Mouse (Mus musculus) heart, embryonic 13.5 days (tissue): ENCODE measurements around the gene Btbd7. TPM values are rescaled to one million over a fixed set of nuclear protein-coding genes. Genes with fewer than 3 reads are reported as not detected.
A peak's percentile ranks its signal among the peaks of the same experiment; 100 is the strongest.

Experiments
- ATAC-seq: fragments of 200-750 bp; cut with Nextera tagmentation; 2 replicates; pipeline ENCODE4 v1.8.0; 2017; ENCODE audit warnings: moderate TSS enrichment; ENCODE audit not compliant: insufficient number of reproducible peaks, low FRiP score, low TSS enrichment; ENCODE audit errors: extremely low read depth
- H3K27ac ChIP-seq: fragments of 300-500 bp; sonication (generic); replicated peaks from 2 replicates; pipeline ENCODE4 v1.5.1; 2015; ENCODE audit warnings: moderate library complexity, mild to moderate bottlenecking, inconsistent platforms
- H3K27me3 ChIP-seq: fragments of 300-500 bp; sonication (generic); replicated peaks from 2 replicates; pipeline ENCODE4 v1.6.1; 2015; ENCODE audit warnings: mild to moderate bottlenecking, inconsistent platforms
- H3K36me3 ChIP-seq: fragments of 300-500 bp; sonication (generic); 2 replicates; pipeline ENCODE4 v1.6.1; 2015; ENCODE audit warnings: mild to moderate bottlenecking, inconsistent platforms
- H3K4me1 ChIP-seq: fragments of 300-500 bp; sonication (generic); 2 replicates; pipeline ENCODE4 v1.6.1; 2015; ENCODE audit warnings: inconsistent platforms
- H3K4me2 ChIP-seq: fragments of 300-500 bp; sonication (generic); 2 replicates; pipeline ENCODE4 v1.6.1; 2015; ENCODE audit warnings: inconsistent platforms, mild to moderate bottlenecking, moderate library complexity
- H3K4me3 ChIP-seq: fragments of 300-500 bp; sonication (generic); 2 replicates; pipeline ENCODE4 v1.5.1; 2015; ENCODE audit warnings: moderate library complexity, mild to moderate bottlenecking, inconsistent platforms
- H3K9ac ChIP-seq: fragments of 300-500 bp; sonication (generic); 2 replicates; pipeline ENCODE4 v1.6.1; 2015; ENCODE audit warnings: inconsistent platforms, mild to moderate bottlenecking, moderate library complexity
- H3K9me3 ChIP-seq: fragments of 300-500 bp; sonication (generic); 2 replicates; pipeline ENCODE4 v1.6.1; 2016; ENCODE audit warnings: inconsistent platforms
- WGBS: fragments of 180-500 bp; shearing (Covaris S2); methylation state at CpG from one replicate; pipeline ENCODE4 v1.1.7; 2015; ENCODE audit warnings: mixed read lengths; 5-methylcytosine and 5-hydroxymethylcytosine counted together
- polyA plus RNA-seq: library from polyadenylated mRNA; unstranded; fragments of >200 nt; fragmentation: Nextera tagmentation; extraction: Ambion mirVana; gene quantifications from 2 replicates; pipeline ENCODE4 v1.2.1, GENCODE M21; 2015

The Btbd7 gene
- polyA plus RNA-seq, 1 experiment from 2014 or later = 11.7 TPM

DNA sequence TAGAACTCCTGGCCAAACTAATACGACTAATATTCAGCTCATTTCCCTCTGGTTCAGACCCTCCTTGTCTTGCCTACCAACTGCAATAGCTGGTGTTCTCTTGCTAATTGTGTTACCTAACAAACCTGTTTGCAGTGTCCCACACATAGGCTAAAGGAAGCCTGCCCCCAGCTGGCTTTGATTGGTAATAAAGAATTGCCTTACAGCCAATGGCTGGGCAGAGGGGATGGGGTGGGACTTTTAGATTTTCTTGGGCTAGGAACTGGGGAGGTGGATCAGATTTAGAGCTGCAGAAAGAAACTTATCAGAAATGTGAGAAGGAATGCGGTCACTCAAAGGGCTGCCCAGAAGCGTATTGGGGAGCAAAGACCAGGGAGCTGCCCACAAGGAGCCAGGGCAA is 98.8 kb downstream of the Btbd7 start:
- no peak overlapping the region for H3K9ac ChIP-seq
- peaks cover 59% of the 10 kb centered on the region for H3K36me3 ChIP-seq
- 31% methylated on average over 3 of the region's 3 CpGs for WGBS
- H3K4me3 ChIP-seq = no peak overlapping the region
- 0 out of 2 replicates have a peak overlapping the region, but pooled peaks have one; percentile 9 for H3K27ac ChIP-seq
- no peaks in the 10 kb centered on the region for H3K9me3 ChIP-seq
- ATAC-seq = no peak; the same call in 1 of the 2 replicates
- no peak overlapping the region for H3K4me2 ChIP-seq
- H3K4me1 ChIP-seq = peaks cover 10% of the 10 kb centered on the region
- no peaks in the 10 kb centered on the region for H3K27me3 ChIP-seq

DNA sequence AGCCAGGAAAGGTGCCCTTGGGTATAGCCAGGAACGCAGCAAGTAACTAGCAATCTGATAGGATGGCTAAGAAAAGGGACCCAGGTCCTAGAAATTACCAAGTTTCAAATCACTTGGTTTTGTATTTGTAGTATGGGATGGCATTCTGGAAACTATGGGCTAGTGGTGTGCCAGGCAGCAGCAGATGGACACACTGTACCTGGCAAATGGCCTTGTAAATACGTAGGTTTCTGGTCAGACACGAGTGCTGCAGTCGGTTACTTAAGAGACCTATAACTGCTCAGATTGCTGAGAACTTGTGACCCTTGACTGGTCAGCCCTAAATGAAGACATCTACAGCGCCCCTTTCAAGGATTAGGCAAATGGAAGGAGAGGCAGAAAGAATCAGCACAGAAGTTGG is 100.1 kb downstream of the Btbd7 start:
- Histone ChIP-seq H3K4me1 (peaks cover 10% of the 10 kb centered on the region), H3K36me3 (peaks cover 57% of the 10 kb centered on the region)
- 88% methylated on average over 5 of the region's 5 CpGs for WGBS

GRCm38 (mm10) chr12:102776035-102776434 is 102.2 kb downstream of the Btbd7 start:
- ATAC-seq = no peak
- Histone ChIP-seq H3K4me2 (no peak overlapping the region), H3K9me3 (no peaks in the 10 kb centered on the region), H3K27ac (no peak overlapping the region), H3K27me3 (no peaks in the 10 kb centered on the region), H3K4me3 (no peak overlapping the region), H3K9ac (no peak overlapping the region), H3K4me1 (peaks cover 10% of the 10 kb centered on the region), H3K36me3 (peaks cover 66% of the 10 kb centered on the region)
- 86% methylated on average over 14 of the region's 14 CpGs for WGBS

More for the DNA sequence above, 100.1 kb downstream of the Btbd7 start:
- no peak overlapping the region for H3K9ac ChIP-seq
- no peak for ATAC-seq
- H3K4me2 ChIP-seq = no peak overlapping the region
- no peak overlapping the region for H3K27ac ChIP-seq
- H3K4me3 ChIP-seq = no peak overlapping the region
- H3K9me3 ChIP-seq = no peaks in the 10 kb centered on the region
- no peaks in the 10 kb centered on the region for H3K27me3 ChIP-seq

- 89% methylated on average over 5 of the region's 5 CpGs for WGBS
Measured at GRCm38 (mm10) chr12:102772676-102773075, 105.6 kb downstream of the Btbd7 start.

GRCm38 (mm10) chr12:102771601-102772000 is 106.7 kb downstream of the Btbd7 start:
- Histone ChIP-seq H3K4me1 (no peaks in the 10 kb centered on the region), H3K27ac (no peak overlapping the region), H3K36me3 (peaks cover 96% of the 10 kb centered on the region), H3K27me3 (no peaks in the 10 kb centered on the region), H3K4me3 (no peak overlapping the region), H3K4me2 (no peak overlapping the region), H3K9ac (no peak overlapping the region), H3K9me3 (no peaks in the 10 kb centered on the region)
- ATAC-seq = no peak
- 91% methylated on average over 8 of the region's 8 CpGs for WGBS

More at GRCm38 (mm10) chr12:102772676-102773075, 105.6 kb downstream of the Btbd7 start:
- no peaks in the 10 kb centered on the region for H3K9me3 ChIP-seq
- no peaks in the 10 kb centered on the region for H3K27me3 ChIP-seq
- ATAC-seq = no peak
- peaks cover 96% of the 10 kb centered on the region for H3K36me3 ChIP-seq
- H3K27ac ChIP-seq = no peak overlapping the region
- H3K4me2 ChIP-seq = no peak overlapping the region
- H3K9ac ChIP-seq = no peak overlapping the region
- no peak overlapping the region for H3K4me3 ChIP-seq
- H3K4me1 ChIP-seq = no peaks in the 10 kb centered on the region

DNA sequence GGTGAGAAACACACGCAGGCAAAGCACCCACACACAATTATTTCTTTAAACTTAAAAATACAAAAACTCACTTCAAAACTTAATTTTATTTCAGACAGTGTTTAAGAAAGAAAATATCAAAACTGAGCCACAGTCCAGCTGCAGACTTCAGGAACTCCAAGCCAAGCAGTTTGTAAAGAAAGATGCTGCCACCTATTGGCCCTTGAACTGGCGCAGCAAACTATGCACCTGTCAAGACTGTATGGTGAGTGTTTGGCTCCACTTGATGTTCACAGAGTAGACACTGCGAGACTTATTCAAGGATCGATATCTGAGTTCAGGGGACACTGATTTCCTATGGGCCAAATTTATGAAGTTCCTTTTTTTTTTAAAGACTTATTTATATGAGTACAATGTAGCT is 109.3 kb downstream of the Btbd7 start:
- Histone ChIP-seq H3K9ac (no peak overlapping the region), H3K27me3 (no peaks in the 10 kb centered on the region), H3K9me3 (no peaks in the 10 kb centered on the region), H3K36me3 (peaks cover 94% of the 10 kb centered on the region), H3K27ac (no peak overlapping the region), H3K4me3 (no peak overlapping the region), H3K4me1 (no peaks in the 10 kb centered on the region), H3K4me2 (no peak overlapping the region)
- ATAC-seq = no peak
- WGBS = 92% methylated on average over 4 of the region's 4 CpGs

DNA sequence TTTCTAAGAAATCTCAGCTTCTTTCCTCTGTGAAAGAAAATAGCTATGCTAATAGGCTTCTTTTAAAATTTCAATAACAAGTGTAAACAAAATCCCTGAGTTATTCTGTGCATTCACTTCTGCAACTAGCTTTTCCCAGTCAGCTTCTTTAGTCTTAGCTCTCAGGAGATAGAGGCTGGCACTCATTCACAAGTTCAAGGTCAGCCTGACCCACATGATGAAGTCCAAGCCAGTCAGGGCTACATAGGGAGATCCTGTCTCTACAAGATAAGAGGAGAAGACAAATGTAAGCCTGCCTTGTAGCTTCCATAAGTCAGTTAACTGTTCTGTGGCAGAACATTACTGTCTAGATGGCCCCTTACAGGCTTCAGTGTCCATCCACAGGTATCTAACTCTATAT is 114.6 kb downstream of the Btbd7 start:
- H3K27me3 ChIP-seq = no peaks in the 10 kb centered on the region

DNA sequence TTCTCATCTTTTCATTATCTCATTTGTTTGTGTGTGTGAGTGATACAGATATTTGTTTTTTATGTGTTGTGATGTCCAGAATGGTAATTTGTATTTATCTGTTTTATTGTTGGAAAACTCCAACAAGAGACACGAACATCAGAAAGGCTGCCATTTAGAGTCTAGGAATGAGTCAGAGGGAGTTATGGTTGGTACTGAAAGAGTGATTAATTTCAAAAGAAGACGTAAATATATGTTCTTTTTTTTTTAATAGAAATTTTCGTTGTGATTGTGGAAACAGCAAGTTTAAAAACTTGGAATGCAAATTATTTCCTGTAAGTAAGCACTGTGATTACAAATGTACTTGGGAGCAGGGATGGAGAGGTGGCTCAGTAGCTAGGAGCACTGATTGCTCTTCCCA is 116.6 kb downstream of the Btbd7 start:
- WGBS = 89% methylated on average over 3 of the region's 3 CpGs
- Histone ChIP-seq H3K4me2 (no peak overlapping the region), H3K27ac (no peak overlapping the region), H3K27me3 (no peaks in the 10 kb centered on the region), H3K4me1 (peaks cover 24% of the 10 kb centered on the region), H3K9ac (no peak overlapping the region), H3K36me3 (peaks cover 36% of the 10 kb centered on the region), H3K4me3 (no peak overlapping the region), H3K9me3 (no peaks in the 10 kb centered on the region)
- no peak for ATAC-seq

More for the DNA sequence above, 114.6 kb downstream of the Btbd7 start:
- Histone ChIP-seq H3K9me3 (no peaks in the 10 kb centered on the region), H3K9ac (peak overlapping the region; percentile 28; the same call in 1 of the 2 replicates), H3K4me3 (no peak overlapping the region), H3K4me1 (peaks cover 19% of the 10 kb centered on the region), H3K36me3 (peaks cover 55% of the 10 kb centered on the region), H3K27ac (no peak overlapping the region), H3K4me2 (no peak overlapping the region)
- no peak for ATAC-seq

DNA sequence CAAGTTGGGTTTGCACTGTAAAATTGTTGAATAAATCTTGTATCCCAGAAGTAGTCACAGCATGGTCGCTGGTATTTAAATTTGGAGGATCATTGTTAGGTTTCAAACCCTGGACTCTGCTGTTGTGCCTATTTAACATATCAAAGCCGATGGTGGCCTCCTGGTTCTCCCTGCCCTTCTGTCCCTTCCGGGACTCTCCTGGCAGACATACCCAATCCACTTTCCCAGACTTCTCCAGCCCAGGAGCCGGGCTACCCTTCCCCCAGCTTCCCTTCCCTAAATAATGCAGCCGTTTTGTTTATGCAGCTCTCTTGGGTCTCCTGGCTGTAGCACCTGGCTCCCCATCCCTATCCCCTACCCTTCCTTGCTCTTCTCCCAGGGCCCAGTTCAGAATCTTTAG is 119.3 kb downstream of the Btbd7 start:
- H3K9me3 ChIP-seq = no peaks in the 10 kb centered on the region
- peak overlapping the region; percentile 83 for H3K27ac ChIP-seq
- 4% methylated on average over 5 of the region's 5 CpGs for WGBS
- ATAC-seq = no peak
- no peaks in the 10 kb centered on the region for H3K27me3 ChIP-seq
- H3K4me2 ChIP-seq = peak overlapping the region; percentile 96
- H3K9ac ChIP-seq = peak overlapping the region; percentile 95
- H3K36me3 ChIP-seq = peaks cover 22% of the 10 kb centered on the region
- H3K4me3 ChIP-seq = peak overlapping the region; percentile 80
- peaks cover 43% of the 10 kb centered on the region for H3K4me1 ChIP-seq

DNA sequence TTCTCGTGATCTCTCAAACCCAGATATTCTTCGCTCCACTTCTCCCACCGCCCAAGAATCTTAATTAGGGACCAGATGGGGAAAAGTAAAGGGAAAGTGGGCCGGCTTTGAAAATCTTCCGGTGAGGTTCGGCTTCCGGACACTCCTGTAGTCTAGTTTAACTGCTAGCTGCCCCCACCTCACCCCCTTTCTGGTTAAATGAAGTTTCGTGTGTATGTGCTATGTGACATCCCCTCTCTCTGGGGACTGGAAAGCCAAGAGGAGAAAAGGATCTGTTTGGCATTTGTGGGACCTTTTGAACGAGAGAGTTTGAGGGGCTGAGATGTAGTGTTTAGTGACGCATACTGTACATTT is 119.9 kb downstream of the Btbd7 start, which contains the start of gene Gm20604:
Gene Gm20604 (minus strand): TSS at position 270 of the 354 bp plus-strand sequence.
- Histone ChIP-seq H3K9me3 (no peaks in the 10 kb centered on the region), H3K4me1 (peaks cover 40% of the 10 kb centered on the region), H3K4me3 (peak within 1 kb of the TSS; percentile 80), H3K9ac (peak within 1 kb of the TSS; percentile 95), H3K27ac (peak within 1 kb of the TSS; percentile 92), H3K36me3 (peaks cover 18% of the 10 kb centered on the region), H3K27me3 (no peaks in the 10 kb centered on the region), H3K4me2 (peak within 1 kb of the TSS; percentile 96)
- no peak for ATAC-seq
- WGBS = under 1% methylated on average over 10 of the region's 10 CpGs

DNA sequence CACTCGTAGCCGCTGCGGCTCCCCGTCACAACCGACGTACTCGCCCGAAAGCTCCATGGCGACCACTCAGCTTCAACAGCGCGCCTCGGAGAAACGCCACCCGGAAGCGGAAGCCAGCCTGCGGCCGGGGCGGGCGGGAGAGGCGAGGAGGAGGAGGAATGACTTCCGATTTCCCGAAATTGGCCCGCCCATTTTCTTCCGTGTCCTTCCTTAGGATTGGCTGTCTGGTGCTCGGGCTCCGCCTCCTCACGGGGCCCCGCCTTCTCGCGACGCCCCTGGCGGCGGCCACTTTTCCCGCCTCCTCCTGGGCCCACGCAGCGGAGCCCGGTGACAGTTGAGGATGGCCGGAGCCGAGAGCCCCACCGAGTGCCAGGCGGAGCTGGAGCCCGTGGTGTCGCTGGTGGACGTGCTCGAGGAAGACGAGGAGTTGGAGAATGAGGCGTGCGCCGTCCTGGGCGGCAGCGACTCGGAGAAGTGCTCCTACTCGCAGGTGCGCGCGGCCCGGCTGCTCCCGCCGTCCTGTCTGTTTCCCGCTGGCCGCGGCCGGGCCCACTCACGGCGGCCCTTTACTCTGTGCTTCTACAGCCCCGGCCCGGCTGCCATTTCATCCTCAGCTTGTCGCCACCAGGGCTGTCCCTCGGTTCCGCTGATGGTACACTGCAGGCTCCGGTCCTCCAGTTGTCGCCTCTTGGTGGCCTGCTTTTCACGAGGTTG is 120.4 kb downstream of the Btbd7 start, which contains the start of the genes Gm28051, Gon7 and Ubr7:
Gene Gm28051 (minus strand): TSS at position 77 of the 714 bp plus-strand sequence.
Gene Gon7 (minus strand): TSS at position 115 of the 714 bp plus-strand sequence.
Gene Ubr7 (plus strand): TSS at position 279 of the 714 bp plus-strand sequence.
- H3K9me3 ChIP-seq = no peaks in the 10 kb centered on the region
- peak within 1 kb of the TSS; percentile 80 for H3K4me3 ChIP-seq
- peaks cover 17% of the 10 kb centered on the region for H3K36me3 ChIP-seq
- peak within 1 kb of the TSS; percentile 95 for H3K9ac ChIP-seq
- peak within 1 kb of the TSS; percentile 96 for H3K4me2 ChIP-seq
- H3K27ac ChIP-seq = peak within 1 kb of the TSS; percentile 92
- H3K4me1 ChIP-seq = peaks cover 40% of the 10 kb centered on the region
- WGBS = under 1% methylated on average over 73 of the region's 73 CpGs
- ATAC-seq = peak; percentile 94
- no peaks in the 10 kb centered on the region for H3K27me3 ChIP-seq
